ENCODE assay signal across 23 mouse cellular contexts in genomic region chr3:132883256-132883655, GRCm38 (mm10).
DNase-seq lines count a peak whose midpoint lies in the region; ATAC-seq lines count a peak whose summit lies in the region.
"Had no signal": no experiment of that assay in that cellular context is flagged by ENCODE, and none has a peak within 500 bp of the region (broad histone marks: within the 10 kb centered on the region; RNA-seq: fewer than 3 reads in every experiment).

No protein-coding gene starts in this region.

- H3K36me3 ChIP-seq in kidney, embryonic 14.5 days (ENCODE audit: control insufficient read depth, insufficient read depth, low read length) = no peaks in the 10 kb centered on the region
- H3K36me3 ChIP-seq: embryonic facial prominence, embryonic 12.5 days; forebrain, embryonic 12.5 days; G1E; heart, embryonic 13.5 days; hindbrain, embryonic 12.5 days had no signal

- intact Hi-C loops in heart, postnatal 14 days (cut with DNase I) = no loop called here

- WGBS in kidney, embryonic 14.5 days = 66% methylated on average over 9 of the region's 9 CpGs

- no peak overlapping the region for H3K9ac ChIP-seq in kidney, embryonic 14.5 days (ENCODE audit: low read depth, low read length)
- H3K9ac ChIP-seq: embryonic facial prominence, embryonic 12.5 days; forebrain, embryonic 12.5 days; forebrain, postnatal 0 days; heart, embryonic 13.5 days; hindbrain, embryonic 12.5 days had no signal

- H3K4me2 ChIP-seq in kidney, embryonic 14.5 days (replicated peaks; ENCODE audit: low read depth, low read length) = no peak overlapping the region
- H3K4me2 ChIP-seq: embryonic facial prominence, embryonic 12.5 days; forebrain, embryonic 12.5 days; heart, embryonic 13.5 days; hindbrain, embryonic 12.5 days had no signal

- H3K4me3 ChIP-seq in kidney, embryonic 14.5 days (ENCODE audit: low read length) = no peak overlapping the region
- H3K4me3 ChIP-seq: embryonic facial prominence, embryonic 12.5 days; forebrain, embryonic 12.5 days; heart, embryonic 13.5 days; hindbrain, embryonic 12.5 days had no signal

- H3K27ac ChIP-seq in kidney, embryonic 14.5 days (ENCODE audit: low read depth, low read length) = no peak overlapping the region
- H3K27ac ChIP-seq: embryonic facial prominence, embryonic 12.5 days; forebrain, embryonic 12.5 days; heart, embryonic 13.5 days; hindbrain, embryonic 12.5 days had no signal

- H3K9me3 ChIP-seq in kidney, embryonic 14.5 days (ENCODE audit: control insufficient read depth, low read length) = no peaks in the 10 kb centered on the region
- H3K9me3 ChIP-seq: embryonic facial prominence, embryonic 12.5 days; forebrain, embryonic 12.5 days; G1E; heart, embryonic 13.5 days; hindbrain, embryonic 12.5 days had no signal

- H3K27me3 ChIP-seq in kidney, embryonic 14.5 days (ENCODE audit: control insufficient read depth, insufficient read depth, low read length) = no peaks in the 10 kb centered on the region
- H3K27me3 ChIP-seq: embryonic facial prominence, embryonic 12.5 days; forebrain, embryonic 12.5 days; heart, embryonic 13.5 days; hindbrain, embryonic 12.5 days had no signal

- ATAC-seq in kidney, embryonic 14.5 days (ENCODE audit: low FRiP score, low TSS enrichment) = peak; percentile 54; the same call in 1 of the 2 replicates
- no peak for ATAC-seq in erythroblast, adult 5-6 weeks (replicated peaks; ENCODE audit: low FRiP score, poor library complexity, severe bottlenecking)
- no peak for ATAC-seq in cerebellum, adult (ENCODE audit: insufficient number of reproducible peaks, low FRiP score, low TSS enrichment)
- ATAC-seq: CD4-positive, CD25-positive, alpha-beta regulatory T cell, adult 4 months; hindbrain, embryonic 16.5 days had no signal

- H3K4me1 ChIP-seq in kidney, embryonic 14.5 days (ENCODE audit: control insufficient read depth, insufficient read depth, low read length) = no peaks in the 10 kb centered on the region
- H3K4me1 ChIP-seq: embryonic facial prominence, embryonic 12.5 days had no signal

- peak; percentile 5 for DNase-seq in heart, adult 11 months
- DNase-seq in heart, postnatal 14 days = no peak
- DNase-seq in kidney, postnatal 10 days = peak; percentile 57
- no peak for DNase-seq in layer of hippocampus, adult 9-10 months (ENCODE audit: low spot score)
- DNase-seq: adrenal gland, adult 8-10 months; adrenal gland, postnatal 36 days; B cell, adult 2 months; cerebellum, adult 11 months; cerebellum, adult 8-10 months; cerebellum, postnatal 25 days; forebrain, postnatal 0 days; gastrocnemius, postnatal 25 days; heart, postnatal 4 days had no signal

Comparison
In these comparisons a context has a peak if more than half of its experiments do, and no peak if none do; other contexts are left out.
1. DNase-seq: peak in heart, adult 11 months (single experiment) and kidney, postnatal 10 days (single experiment); none in heart, postnatal 14 days (0 of 2) and layer of hippocampus, adult 9-10 months (single experiment).